Mouse (Mus musculus): ENCODE data around the gene Cdk13. TPM values are rescaled to one million over a fixed set of nuclear protein-coding genes. Genes with fewer than 3 reads are reported as not detected.

Gene Cdk13
- total RNA-seq, 2 experiments from 2014 or later = 71.8 to 76.8 TPM

GRCm38 (mm10) chr13:17667380-17667779 is 137.5 kb downstream of the Cdk13 start:
- ATAC-seq (replicated peaks; ENCODE audit: low FRiP score, low TSS enrichment, poor library complexity, severe bottlenecking) = no peak

Other genes with a start within 250 kb of the Cdk13 start
- gene Mplkip, start 109.9 kb downstream of the Cdk13 start, total RNA-seq (2014; fragmentation: Nextera tagmentation) = 46.3 and 59.2 TPM in 2 replicates
- 34.0 and 49.9 TPM in 2 replicates for gene Mplkip, start 109.9 kb downstream of the Cdk13 start, total RNA-seq (2017)
- 2.2 TPM in 1 of 2 replicates, not detected in the other for gene Sugct, start 109.5 kb downstream of the Cdk13 start, total RNA-seq (2014; fragmentation: Nextera tagmentation)
- 1.1 TPM in 1 of 2 replicates, not detected in the other for gene Sugct, start 109.5 kb downstream of the Cdk13 start, total RNA-seq (2017)
- gene Rala, start 139.1 kb upstream of the Cdk13 start, total RNA-seq (2014; fragmentation: Nextera tagmentation) = 6.7 and 8.4 TPM in 2 replicates
- gene Rala, start 139.1 kb upstream of the Cdk13 start, total RNA-seq (2017) = 23.5 and 24.1 TPM in 2 replicates
- 21.8 and 24.1 TPM in 2 replicates for gene Yae1d1, start 188.3 kb upstream of the Cdk13 start, total RNA-seq (2014; fragmentation: Nextera tagmentation)
- gene Yae1d1, start 188.3 kb upstream of the Cdk13 start, total RNA-seq (2017) = 18.1 and 23.2 TPM in 2 replicates